Mouse (Mus musculus) erythroblast, embryonic 14.5 days (primary cell): ENCODE results near the gene Mdp1. TPM values are rescaled to one million over a fixed set of nuclear protein-coding genes. Genes with fewer than 3 reads are reported as not detected.

Source experiments
- H3K27me3 ChIP-seq: 2 replicates; pipeline ENCODE4 v1.6.1; 2012; ENCODE audit warnings: inconsistent platforms; ENCODE audit not compliant: control insufficient read depth
- H3K36me3 ChIP-seq: 2 replicates; pipeline ENCODE4 v1.6.1; 2012; ENCODE audit warnings: mild to moderate bottlenecking, inconsistent platforms; ENCODE audit not compliant: control insufficient read depth
- H3K4me1 ChIP-seq: 2 replicates; pipeline ENCODE4 v1.6.1; 2012; ENCODE audit warnings: inconsistent platforms; ENCODE audit not compliant: control insufficient read depth
- H3K4me3 ChIP-seq: replicated peaks from 2 replicates; pipeline ENCODE3; 2012; ENCODE audit warnings: moderate library complexity, mild to moderate bottlenecking, inconsistent platforms
- H3K9me3 ChIP-seq: 2 replicates; pipeline ENCODE4 v1.6.1; 2012; ENCODE audit warnings: low read length, inconsistent platforms, mixed read lengths; ENCODE audit not compliant: control insufficient read depth
- GATA1 ChIP-seq: IDR thresholded peaks from 2 replicates; pipeline ENCODE4 v1.6.1; 2012; ENCODE audit warnings: low read length, inconsistent platforms, mixed read lengths
- TAL1 ChIP-seq: IDR thresholded peaks from 3 replicates; pipeline ENCODE4 v1.6.1; 2012; ENCODE audit warnings: low read length, inconsistent platforms, mixed read lengths
- polyA plus RNA-seq: library from polyadenylated mRNA; stranded (reverse); fragments of >175 nt; gene quantifications from 2 replicates; pipeline ENCODE4 v1.2.3, GENCODE M21; 2012

Gene Mdp1
- polyA plus RNA-seq, 1 experiment = 1.0 TPM

DNA sequence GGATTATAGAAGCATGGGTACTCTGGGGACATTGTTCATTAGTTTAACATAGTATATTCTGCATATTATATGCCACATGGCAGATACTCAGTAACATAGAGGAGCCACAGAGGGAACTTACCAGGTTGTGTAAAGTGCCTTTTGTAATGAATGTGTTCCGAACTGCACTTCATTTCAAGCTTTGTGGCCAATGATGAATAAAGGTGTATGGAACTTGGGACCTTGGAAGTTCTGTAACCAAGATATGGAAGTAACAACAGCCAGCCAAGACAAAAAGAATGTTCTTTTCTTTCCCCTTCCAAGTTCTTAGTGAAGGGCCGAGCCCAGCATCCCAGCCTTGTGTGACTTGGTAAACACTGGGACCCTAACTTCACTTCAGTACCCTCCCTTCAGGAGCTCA lies 10.4 kb downstream of the Mdp1 start, which contains the start of gene Tssk4:
TSS of gene Tssk4 (plus strand) at position 301 of the 400 bp plus-strand sequence.
- peaks cover 21% of the 10 kb centered on the region for H3K36me3 ChIP-seq
- H3K4me1 ChIP-seq = peaks cover 21% of the 10 kb centered on the region
- no peak for TF ChIP-seq TAL1
- no peak for TF ChIP-seq GATA1
- H3K9me3 ChIP-seq = no peaks in the 10 kb centered on the region
- peaks cover 3% of the 10 kb centered on the region; the same call in 1 of the 2 replicates for H3K27me3 ChIP-seq
- H3K4me3 ChIP-seq = no peak within 1 kb of the TSS

DNA sequence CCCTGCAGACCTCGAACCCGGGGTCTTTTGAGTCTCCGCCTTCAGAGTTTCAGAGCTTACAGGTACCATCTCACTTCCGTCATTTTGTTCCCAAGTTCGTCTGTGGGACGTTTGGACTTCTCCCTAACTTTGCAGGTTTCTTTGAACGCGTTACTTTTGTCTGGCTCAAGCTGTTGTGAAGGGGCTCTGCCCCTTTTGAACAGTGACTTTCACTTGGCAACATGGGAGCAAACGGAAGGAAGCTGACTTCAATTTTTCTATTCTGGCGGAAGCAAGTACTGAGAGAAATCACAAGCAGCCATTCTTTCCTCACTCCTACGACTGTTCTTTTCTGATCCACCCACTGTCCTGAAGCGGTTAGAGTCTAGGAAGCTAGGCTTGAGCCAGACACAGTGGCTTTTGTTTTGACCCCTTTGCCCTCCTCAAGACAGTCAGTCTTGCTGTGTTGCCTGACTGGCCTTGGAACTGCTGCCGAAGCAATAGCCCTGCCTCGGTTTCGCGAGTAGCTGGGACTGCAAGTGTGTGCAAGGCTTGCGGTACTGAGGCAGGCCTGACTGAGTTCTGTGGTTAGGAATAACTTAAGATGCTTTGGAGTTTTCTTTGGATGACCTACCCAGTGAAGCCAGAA lies 15.9 kb downstream of the Mdp1 start:
- TF ChIP-seq TAL1 = no peak
- H3K36me3 ChIP-seq = peaks cover 54% of the 10 kb centered on the region
- peaks cover 60% of the 10 kb centered on the region for H3K4me1 ChIP-seq

DNA sequence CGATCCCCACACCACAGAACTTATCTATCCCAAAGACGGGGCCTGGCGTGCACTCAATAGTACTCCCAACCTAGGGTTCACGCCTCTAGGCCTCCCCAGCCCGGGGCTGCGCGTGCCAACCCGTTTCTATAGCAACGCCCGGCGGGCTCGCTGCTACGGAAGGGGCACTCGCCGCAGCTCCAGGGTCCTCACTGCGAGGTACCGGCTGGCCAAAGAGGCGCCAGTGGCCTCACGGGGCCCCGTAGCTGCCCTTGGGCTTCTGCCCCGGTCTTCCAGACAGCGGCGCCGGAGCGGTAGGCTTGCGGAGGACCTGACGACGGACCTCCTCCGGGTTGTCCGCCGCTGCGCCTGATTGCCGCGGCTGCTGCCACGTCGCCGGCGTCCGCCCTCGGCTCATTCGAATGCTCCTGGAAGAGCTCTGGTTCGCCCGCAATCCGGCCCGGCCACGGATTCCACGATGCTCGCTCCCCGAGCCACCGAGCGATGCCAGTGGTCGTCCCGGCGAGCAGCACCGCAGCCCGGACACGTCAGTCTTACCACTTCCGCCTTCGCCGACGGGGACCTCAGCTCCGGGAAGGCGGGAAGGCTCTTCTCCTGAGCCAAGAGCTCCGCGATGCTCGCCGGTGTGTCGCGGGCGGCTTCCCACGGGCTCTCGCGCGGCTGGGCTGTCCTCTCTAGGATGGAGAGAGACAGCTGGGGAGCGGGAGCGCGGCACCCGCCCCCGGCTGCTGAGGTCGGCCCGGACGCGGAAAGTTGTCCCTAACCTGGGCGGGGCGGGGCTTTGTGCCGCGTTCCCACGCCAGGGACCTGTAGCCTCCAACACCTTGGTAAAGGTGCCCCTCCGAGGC lies 17.0 kb downstream of the Mdp1 start, which contains the start of gene Tm9sf1:
TSS of gene Tm9sf1 (minus strand) at position 747 of the 848 bp plus-strand sequence.
- Histone ChIP-seq H3K27me3 (no peaks in the 10 kb centered on the region), H3K9me3 (no peaks in the 10 kb centered on the region), H3K4me1 (peaks cover 65% of the 10 kb centered on the region), H3K36me3 (peaks cover 65% of the 10 kb centered on the region), H3K4me3 (peak within 1 kb of the TSS; percentile 74)
- TF ChIP-seq TAL1 = no peak
- no peak for TF ChIP-seq GATA1

More for the DNA sequence above, 15.9 kb downstream of the Mdp1 start:
- Histone ChIP-seq H3K9me3 (no peaks in the 10 kb centered on the region), H3K4me3 (peak overlapping the region; percentile 74), H3K27me3 (no peaks in the 10 kb centered on the region)

DNA sequence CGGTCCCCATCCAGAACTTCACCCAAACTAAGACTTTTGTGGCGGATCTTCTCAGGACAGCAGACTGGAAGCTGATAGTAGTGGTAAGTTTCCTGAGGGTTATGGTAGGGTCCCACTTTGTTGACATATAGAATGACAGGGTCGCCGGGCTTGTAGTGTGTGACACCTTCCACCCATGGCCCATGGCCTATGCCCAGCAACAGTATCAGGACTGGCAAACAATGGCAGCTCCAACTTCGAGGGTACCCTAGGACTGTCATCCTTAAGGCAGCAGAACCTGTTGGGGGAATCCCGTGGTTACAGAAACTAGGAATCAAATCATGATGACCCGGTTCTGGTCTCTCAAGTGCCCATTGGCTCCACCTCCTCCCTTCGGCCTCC lies 17.6 kb downstream of the Mdp1 start:
- H3K9me3 ChIP-seq = no peaks in the 10 kb centered on the region
- H3K27me3 ChIP-seq = no peaks in the 10 kb centered on the region
- peaks cover 67% of the 10 kb centered on the region for H3K4me1 ChIP-seq
- TF ChIP-seq TAL1 (no peak), GATA1 (no peak)
- peak overlapping the region; percentile 74 for H3K4me3 ChIP-seq
- peaks cover 71% of the 10 kb centered on the region for H3K36me3 ChIP-seq

DNA sequence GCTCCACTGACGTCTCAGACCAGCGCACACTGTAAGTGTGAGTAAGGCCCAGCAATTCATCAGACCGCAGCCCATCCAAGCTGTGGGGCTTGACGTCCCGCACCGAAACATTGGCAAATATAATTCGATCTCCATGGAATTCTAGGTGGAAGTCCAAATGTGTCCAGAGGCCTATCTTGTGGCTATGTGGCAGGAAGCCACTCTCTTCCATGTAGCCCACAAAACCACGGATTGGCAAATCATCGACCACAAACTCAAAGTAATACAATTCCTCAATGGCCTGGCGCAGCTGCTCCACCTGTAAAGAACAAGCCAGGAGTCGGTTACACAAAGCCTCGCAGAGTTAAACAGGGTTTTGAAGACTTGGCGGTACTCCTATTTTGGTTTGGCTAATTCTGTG lies 19.0 kb downstream of the Mdp1 start:
- Histone ChIP-seq H3K36me3 (peaks cover 72% of the 10 kb centered on the region), H3K9me3 (no peaks in the 10 kb centered on the region), H3K27me3 (no peaks in the 10 kb centered on the region), H3K4me3 (no peak overlapping the region), H3K4me1 (peaks cover 60% of the 10 kb centered on the region)
- TF ChIP-seq TAL1 = no peak
- no peak for TF ChIP-seq GATA1

DNA sequence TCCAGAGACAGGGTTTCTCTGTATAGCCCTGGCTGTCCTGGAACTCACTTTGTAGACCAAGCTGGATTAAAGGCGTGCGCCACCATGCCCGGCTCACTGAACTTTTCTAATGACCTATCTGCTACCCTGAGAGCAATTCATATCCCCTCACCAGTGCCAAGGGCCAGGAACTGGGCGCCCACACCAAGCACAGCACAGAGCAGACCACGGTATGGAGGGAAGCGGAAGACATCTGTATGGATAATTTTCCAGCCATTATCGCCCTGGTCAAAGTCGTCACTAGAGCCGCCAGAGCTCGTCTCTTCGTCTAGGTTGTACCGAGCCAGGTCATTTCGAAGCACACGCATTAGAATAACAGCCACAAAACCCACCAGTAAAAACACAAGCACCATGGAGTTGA lies 19.5 kb downstream of the Mdp1 start:
- TF ChIP-seq TAL1 (no peak), GATA1 (no peak)
- peaks cover 59% of the 10 kb centered on the region for H3K4me1 ChIP-seq
- no peaks in the 10 kb centered on the region for H3K9me3 ChIP-seq
- H3K36me3 ChIP-seq = peaks cover 72% of the 10 kb centered on the region
- H3K4me3 ChIP-seq = no peak overlapping the region
- H3K27me3 ChIP-seq = no peaks in the 10 kb centered on the region

DNA sequence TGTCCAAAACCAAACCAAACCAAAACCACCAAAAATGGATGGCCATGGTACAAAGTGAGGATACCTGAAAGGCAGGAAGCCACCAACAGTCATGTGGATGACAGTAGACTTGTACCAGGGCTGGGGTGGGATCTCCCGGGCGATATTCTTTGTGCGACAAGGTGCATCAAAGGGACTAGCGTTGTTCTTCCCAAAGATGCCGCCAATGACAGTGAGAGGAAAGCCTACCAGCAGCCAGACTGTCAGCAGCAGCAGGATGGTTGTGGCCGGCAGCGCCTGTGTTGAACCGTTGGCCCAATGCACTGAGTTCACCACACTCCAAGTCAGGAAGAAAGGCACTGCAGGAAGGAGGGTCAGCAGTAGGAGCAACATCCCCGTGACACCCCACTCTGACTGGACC lies 22.5 kb downstream of the Mdp1 start, which contains the start of gene Gm49378:
TSS of gene Gm49378 (minus strand) at position 101 of the 400 bp plus-strand sequence.
- TF ChIP-seq TAL1 (no peak), GATA1 (no peak)
- peaks cover 90% of the 10 kb centered on the region for H3K36me3 ChIP-seq
- no peaks in the 10 kb centered on the region for H3K27me3 ChIP-seq
- H3K4me3 ChIP-seq = no peak within 1 kb of the TSS
- H3K9me3 ChIP-seq = no peaks in the 10 kb centered on the region
- peaks cover 60% of the 10 kb centered on the region for H3K4me1 ChIP-seq

DNA sequence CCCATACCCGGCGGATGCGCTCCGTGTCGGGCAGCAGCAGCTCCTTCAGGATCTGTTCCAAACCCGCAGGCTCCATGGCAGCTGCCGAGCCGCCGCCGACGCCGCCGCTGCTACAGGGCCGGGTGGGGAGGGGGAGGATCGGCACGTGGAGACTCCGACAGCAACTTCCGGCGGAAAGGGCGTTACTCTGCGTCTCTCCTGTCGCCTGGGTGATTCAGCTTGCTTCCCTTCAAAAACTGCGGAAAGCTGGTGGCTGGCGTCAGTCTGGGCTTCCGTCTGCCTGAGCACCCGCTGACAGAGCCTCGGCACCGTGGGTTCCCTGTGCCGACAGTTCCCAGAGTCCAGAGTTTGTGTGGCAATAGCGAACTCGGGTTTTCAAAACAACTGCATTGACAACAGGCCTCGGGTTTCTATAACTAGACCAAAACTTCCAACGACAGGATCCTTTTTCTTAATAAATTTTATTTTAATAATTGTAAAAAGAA lies 24.7 kb downstream of the Mdp1 start, which contains the start of gene Ipo4:
TSS of gene Ipo4 (minus strand) at position 435 of the 485 bp plus-strand sequence.
- H3K4me1 ChIP-seq = peaks cover 39% of the 10 kb centered on the region
- peak within 1 kb of the TSS; percentile 71 for H3K4me3 ChIP-seq
- TF ChIP-seq GATA1 (no peak), TAL1 (no peak)
- H3K36me3 ChIP-seq = peaks cover 96% of the 10 kb centered on the region
- H3K27me3 ChIP-seq = no peaks in the 10 kb centered on the region
- no peaks in the 10 kb centered on the region for H3K9me3 ChIP-seq
